Mouse (Mus musculus): Measurements from ENCODE around the gene 1110017D15Rik.

- no peak for TF ChIP-seq CTCF (IDR thresholded peaks at IDR 0.05; ENCODE audit: control insufficient read depth, insufficient read depth, low read length)
- no peak for TF ChIP-seq POLR2A (IDR thresholded peaks at IDR 0.05; ENCODE audit: borderline replicate concordance, control insufficient read depth, low read depth, low read length)
Observed at GRCm38 (mm10) chr4:41547086-41547485, 30.0 kb upstream of the 1110017D15Rik start.
